Mouse (Mus musculus) ES-E14 (cell line): ENCODE measurements around the gene Ptgis.

Experiments used
- ZC3H11A ChIP-seq: IDR thresholded peaks from 2 replicates; pipeline ENCODE4 v1.6.1; 2012; ENCODE audit warnings: low read depth, mild to moderate bottlenecking, inconsistent platforms, low read length, borderline replicate concordance
- ZNF384 ChIP-seq: IDR thresholded peaks from 2 replicates; pipeline ENCODE4 v1.6.1; 2012; ENCODE audit warnings: low read depth, low read length, inconsistent platforms

DNA sequence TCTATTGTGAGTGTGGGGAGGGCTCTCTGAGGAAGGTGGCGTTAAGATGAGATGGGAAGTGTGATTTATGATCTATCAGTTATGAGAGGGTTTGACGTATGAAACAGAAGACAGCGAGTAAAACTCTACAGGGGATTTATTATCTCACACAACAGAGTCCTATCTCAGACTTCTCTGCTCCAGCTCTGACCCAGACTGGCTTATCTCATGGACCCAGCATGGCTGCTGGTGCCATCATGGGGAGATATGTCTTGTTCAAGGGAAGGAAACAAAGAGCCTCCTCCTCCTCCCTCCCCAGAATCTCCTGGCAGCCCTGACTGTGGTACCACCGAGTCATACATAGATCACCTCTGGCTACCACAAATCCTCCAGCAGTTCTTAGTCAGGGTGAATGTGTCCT, 98.6 kb downstream of the Ptgis start:
- no peak for TF ChIP-seq ZC3H11A
- no peak for TF ChIP-seq ZNF384
